Mouse (Mus musculus) ES-Bruce4 (cell line): ENCODE results near the gene Tekt3. TPM values are rescaled to one million over a fixed set of nuclear protein-coding genes. Genes with fewer than 3 reads are reported as not detected.

Source experiments
- H3K27ac ChIP-seq: 2 replicates; pipeline ENCODE4 v1.5.1; 2012; ENCODE audit warnings: low read length, inconsistent platforms; ENCODE audit not compliant: insufficient read depth
- H3K27me3 ChIP-seq: 2 replicates; pipeline ENCODE4 v1.6.1; 2012; ENCODE audit warnings: mild to moderate bottlenecking, low read length, inconsistent platforms; ENCODE audit not compliant: control insufficient read depth, poor library complexity, insufficient read depth, severe bottlenecking
- H3K36me3 ChIP-seq: 2 replicates; pipeline ENCODE4 v1.6.1; 2012; ENCODE audit warnings: inconsistent platforms, mild to moderate bottlenecking, low read length, moderate library complexity; ENCODE audit not compliant: control insufficient read depth, poor library complexity, insufficient read depth, severe bottlenecking
- H3K4me1 ChIP-seq: one replicate; pipeline ENCODE4 v1.8.1; 2011; ENCODE audit warnings: low read length; ENCODE audit not compliant: control insufficient read depth, insufficient read depth
- H3K4me3 ChIP-seq: 2 replicates; pipeline ENCODE4 v1.5.1; 2011; ENCODE audit warnings: low read depth, mild to moderate bottlenecking, low read length
- H3K9ac ChIP-seq: 2 replicates; pipeline ENCODE4 v1.6.1; 2012; ENCODE audit warnings: low read depth, mild to moderate bottlenecking, inconsistent platforms; ENCODE audit not compliant: poor library complexity, severe bottlenecking
- H3K9me3 ChIP-seq: replicated peaks from 2 replicates; pipeline ENCODE4 v1.6.1; 2012; ENCODE audit warnings: mild to moderate bottlenecking, low read length, inconsistent platforms; ENCODE audit not compliant: control insufficient read depth, poor library complexity, insufficient read depth, severe bottlenecking
- CTCF ChIP-seq: IDR thresholded peaks from one replicate; pipeline ENCODE4 v1.8.1; 2011; ENCODE audit warnings: low read depth, low read length
- EP300 ChIP-seq: IDR thresholded peaks from 2 replicates; pipeline ENCODE4 v1.6.1; 2011; ENCODE audit warnings: low read depth, low read length; ENCODE audit not compliant: insufficient read depth
- POLR2A ChIP-seq: IDR thresholded peaks from one replicate; pipeline ENCODE4 v1.8.1; 2011; ENCODE audit warnings: low read length; ENCODE audit not compliant: insufficient read depth
- polyA plus RNA-seq: library from polyadenylated mRNA; stranded (reverse); fragments of >200 nt; gene quantifications from 2 replicates; pipeline ENCODE4 v1.2.4, GENCODE M21; 2011; ENCODE audit warnings: low read depth; ENCODE audit not compliant: missing spikeins, insufficient read depth, insufficient read length

Tekt3 gene
- polyA plus RNA-seq, 1 experiment = not detected

DNA sequence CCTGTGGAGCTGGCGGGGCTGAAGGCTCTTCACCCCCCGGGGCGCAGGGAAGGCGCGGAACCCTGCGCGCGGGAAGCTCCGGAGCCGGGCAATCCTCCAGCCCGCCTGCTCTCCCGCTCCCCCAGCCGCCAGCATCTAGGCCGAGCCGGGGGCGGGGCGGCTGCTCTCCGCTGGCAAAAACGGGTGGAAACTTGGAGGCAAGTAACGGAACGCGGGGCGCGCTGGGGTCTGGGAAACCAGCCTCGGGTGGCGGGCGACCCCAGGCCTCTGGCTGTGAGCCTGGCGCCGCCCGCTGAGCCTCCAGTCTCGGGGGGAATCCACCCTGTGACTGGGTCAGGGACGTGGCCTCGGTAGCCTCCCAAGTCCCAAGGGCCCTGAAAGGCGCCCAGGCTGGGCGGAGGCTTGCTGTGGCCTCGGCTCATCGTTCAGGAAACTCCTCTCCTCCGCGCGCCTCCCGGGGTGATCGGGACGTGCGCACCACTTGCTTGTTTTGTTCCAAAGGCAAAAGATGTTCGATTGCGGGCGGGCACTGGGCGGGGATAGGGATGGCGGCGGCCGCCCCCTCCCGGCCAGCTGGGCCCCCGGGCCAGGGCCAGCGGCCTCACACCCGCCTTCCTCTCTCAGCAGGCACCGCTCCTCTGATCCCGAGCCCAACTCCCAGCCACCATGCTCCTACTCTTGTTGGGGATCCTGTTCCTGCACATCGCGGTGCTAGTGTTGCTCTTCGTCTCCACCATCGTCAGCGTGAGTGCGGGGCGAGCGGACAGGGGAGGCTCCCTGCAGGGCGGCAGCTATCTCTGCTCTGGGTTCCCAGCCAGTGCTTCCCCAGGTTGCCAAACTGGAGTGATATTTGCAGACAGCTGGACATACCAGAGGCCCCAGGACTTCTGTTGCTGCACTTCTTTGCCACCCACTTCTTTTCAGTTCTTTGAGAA lies 71.3 kb downstream of the Tekt3 start:
- Histone ChIP-seq H3K4me3 (peak overlapping the region; percentile 68), H3K9ac (peak overlapping the region; percentile 47), H3K36me3 (no peaks in the 10 kb centered on the region), H3K27ac (no peak overlapping the region), H3K4me1 (peaks cover 2% of the 10 kb centered on the region), H3K27me3 (0 out of 2 replicates have a peak, but pooled peaks cover 6% of the 10 kb centered on the region), H3K9me3 (no peaks in the 10 kb centered on the region)
- no peak for TF ChIP-seq CTCF
- TF ChIP-seq POLR2A = no peak
- no peak for TF ChIP-seq EP300

- H3K9me3 ChIP-seq = no peaks in the 10 kb centered on the region
- no peak overlapping the region for H3K9ac ChIP-seq
- H3K27me3 ChIP-seq = 0 out of 2 replicates have a peak, but pooled peaks cover 6% of the 10 kb centered on the region
- no peaks in the 10 kb centered on the region for H3K36me3 ChIP-seq
- no peak overlapping the region for H3K4me3 ChIP-seq
- no peak for TF ChIP-seq CTCF
- TF ChIP-seq POLR2A = no peak
- TF ChIP-seq EP300 = no peak
- H3K4me1 ChIP-seq = peaks cover 2% of the 10 kb centered on the region
- no peak overlapping the region for H3K27ac ChIP-seq
Observed at GRCm38 (mm10) chr11:63134021-63134420, 72.6 kb downstream of the Tekt3 start.

GRCm38 (mm10) chr11:63134742-63135482 lies 73.5 kb downstream of the Tekt3 start:
- no peaks in the 10 kb centered on the region for H3K36me3 ChIP-seq
- H3K27ac ChIP-seq = no peak overlapping the region
- H3K9ac ChIP-seq = no peak overlapping the region
- H3K4me3 ChIP-seq = no peak overlapping the region
- H3K4me1 ChIP-seq = peaks cover 2% of the 10 kb centered on the region
- H3K27me3 ChIP-seq = 0 out of 2 replicates have a peak, but pooled peaks cover 6% of the 10 kb centered on the region
- TF ChIP-seq CTCF (no peak), POLR2A (no peak), EP300 (no peak)
- no peaks in the 10 kb centered on the region for H3K9me3 ChIP-seq

DNA sequence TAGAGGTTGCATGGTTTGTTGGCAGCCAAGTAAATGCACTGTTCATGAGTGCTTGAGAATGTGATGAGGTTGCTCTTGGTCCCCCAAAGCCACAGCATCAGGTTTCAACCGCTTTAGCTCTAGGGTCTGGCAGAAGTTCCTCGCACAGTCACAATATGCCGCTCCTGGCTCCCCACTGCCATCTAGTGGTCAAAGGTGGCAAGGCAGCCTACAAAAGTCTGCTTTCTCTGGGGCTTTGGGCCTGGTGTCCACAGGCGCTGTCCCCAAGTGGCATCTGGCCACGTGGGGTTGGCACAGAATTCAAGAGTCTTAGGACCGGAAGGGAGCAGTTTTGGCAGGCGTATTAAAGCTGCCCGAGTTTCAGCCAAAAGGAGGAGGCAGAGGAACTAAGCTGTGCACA lies 74.2 kb downstream of the Tekt3 start:
- Histone ChIP-seq H3K9me3 (no peaks in the 10 kb centered on the region), H3K27ac (no peak overlapping the region), H3K4me1 (no peaks in the 10 kb centered on the region), H3K36me3 (no peaks in the 10 kb centered on the region), H3K27me3 (0 out of 2 replicates have a peak, but pooled peaks cover 6% of the 10 kb centered on the region), H3K4me3 (no peak overlapping the region), H3K9ac (no peak overlapping the region)
- TF ChIP-seq CTCF (peak; percentile 98), EP300 (0 out of 2 replicates have a peak, but pooled peaks have one; percentile 39), POLR2A (no peak)

- TF ChIP-seq POLR2A = no peak
- TF ChIP-seq EP300 = no peak
- TF ChIP-seq CTCF = no peak
- no peaks in the 10 kb centered on the region for H3K36me3 ChIP-seq
- 0 out of 2 replicates have a peak, but pooled peaks cover 6% of the 10 kb centered on the region for H3K27me3 ChIP-seq
- no peaks in the 10 kb centered on the region for H3K9me3 ChIP-seq
- H3K4me1 ChIP-seq = no peaks in the 10 kb centered on the region
- H3K27ac ChIP-seq = no peak overlapping the region
- no peak overlapping the region for H3K9ac ChIP-seq
- H3K4me3 ChIP-seq = no peak overlapping the region
Observed at GRCm38 (mm10) chr11:63136205-63136604, 74.8 kb downstream of the Tekt3 start.
